Mouse (Mus musculus): ENCODE measurements around the gene Nup54. TPM values are rescaled to one million over a fixed set of nuclear protein-coding genes. Genes with fewer than 3 reads are reported as not detected.

Nup54 gene
- total RNA-seq, 2 experiments from 2014 or later = 75.8 to 106 TPM

GRCm38 (mm10) chr5:92383747-92384146 lies 51.3 kb downstream of the Nup54 start:
- ATAC-seq (replicated peaks; ENCODE audit: low FRiP score, low TSS enrichment, poor library complexity, severe bottlenecking) = no peak

- no peak for ATAC-seq (replicated peaks; ENCODE audit: low FRiP score, low TSS enrichment, poor library complexity, severe bottlenecking)
These were observed 52.7 kb downstream of the Nup54 start for GRCm38 (mm10) chr5:92382349-92382679.

- ATAC-seq (replicated peaks; ENCODE audit: low FRiP score, low TSS enrichment, poor library complexity, severe bottlenecking) = peak; percentile 87
These were observed 53.3 kb downstream of the Nup54 start for GRCm38 (mm10) chr5:92381550-92382348.

GRCm38 (mm10) chr5:92376795-92377405 lies 58.1 kb downstream of the Nup54 start:
- no peak for ATAC-seq (replicated peaks; ENCODE audit: low FRiP score, low TSS enrichment, poor library complexity, severe bottlenecking)

GRCm38 (mm10) chr5:92375368-92375767 lies 59.7 kb downstream of the Nup54 start:
- ATAC-seq (replicated peaks; ENCODE audit: low FRiP score, low TSS enrichment, poor library complexity, severe bottlenecking) = peak; percentile 57

GRCm38 (mm10) chr5:92374721-92375142 lies 60.3 kb downstream of the Nup54 start:
- peak; percentile 76 for ATAC-seq (replicated peaks; ENCODE audit: low FRiP score, low TSS enrichment, poor library complexity, severe bottlenecking)

GRCm38 (mm10) chr5:92372605-92373004 lies 62.4 kb downstream of the Nup54 start:
- ATAC-seq (replicated peaks; ENCODE audit: low FRiP score, low TSS enrichment, poor library complexity, severe bottlenecking) = no peak

GRCm38 (mm10) chr5:92371361-92371976 lies 63.5 kb downstream of the Nup54 start:
- no peak for ATAC-seq (replicated peaks; ENCODE audit: low FRiP score, low TSS enrichment, poor library complexity, severe bottlenecking)

GRCm38 (mm10) chr5:92370891-92371290 lies 64.1 kb downstream of the Nup54 start:
- no peak for ATAC-seq (replicated peaks; ENCODE audit: low FRiP score, low TSS enrichment, poor library complexity, severe bottlenecking)

GRCm38 (mm10) chr5:92370392-92370791 lies 64.6 kb downstream of the Nup54 start:
- no peak for ATAC-seq (replicated peaks; ENCODE audit: low FRiP score, low TSS enrichment, poor library complexity, severe bottlenecking)

GRCm38 (mm10) chr5:92369151-92369994 lies 65.6 kb downstream of the Nup54 start:
- no peak for ATAC-seq (replicated peaks; ENCODE audit: low FRiP score, low TSS enrichment, poor library complexity, severe bottlenecking)

GRCm38 (mm10) chr5:92368392-92368791 lies 66.6 kb downstream of the Nup54 start:
- ATAC-seq (replicated peaks; ENCODE audit: low FRiP score, low TSS enrichment, poor library complexity, severe bottlenecking) = no peak

GRCm38 (mm10) chr5:92366565-92366964 lies 68.5 kb downstream of the Nup54 start:
- ATAC-seq (replicated peaks; ENCODE audit: low FRiP score, low TSS enrichment, poor library complexity, severe bottlenecking) = no peak

Other genes starting within 250 kb of the Nup54 start
- gene U90926, start 219.8 kb downstream of the Nup54 start, total RNA-seq (2014; fragmentation: Nextera tagmentation) = not detected in 2 replicates
- gene U90926, start 219.8 kb downstream of the Nup54 start, total RNA-seq (2017) = not detected in 2 replicates
- gene Ppef2, start 178.9 kb downstream of the Nup54 start, total RNA-seq (2014; fragmentation: Nextera tagmentation) = not detected in 2 replicates
- not detected in 2 replicates for gene Ppef2, start 178.9 kb downstream of the Nup54 start, total RNA-seq (2017)
- 1.1 and 2.9 TPM in 2 replicates for gene Naaa, start 157.0 kb downstream of the Nup54 start, total RNA-seq (2014; fragmentation: Nextera tagmentation)
- 2.1 and 5.6 TPM in 2 replicates for gene Naaa, start 157.0 kb downstream of the Nup54 start, total RNA-seq (2017)
- 51.6 and 66.7 TPM in 2 replicates for gene Sdad1, start 124.7 kb downstream of the Nup54 start, total RNA-seq (2014; fragmentation: Nextera tagmentation)
- 91.7 and 93.5 TPM in 2 replicates for gene Sdad1, start 124.7 kb downstream of the Nup54 start, total RNA-seq (2017)
- not detected in 2 replicates for gene Cxcl9, start 107.1 kb downstream of the Nup54 start, total RNA-seq (2014; fragmentation: Nextera tagmentation)
- gene Cxcl9, start 107.1 kb downstream of the Nup54 start, total RNA-seq (2017) = not detected in 2 replicates
- gene Art3, start 103.4 kb downstream of the Nup54 start, total RNA-seq (2014; fragmentation: Nextera tagmentation) = not detected in 2 replicates
- gene Art3, start 103.4 kb downstream of the Nup54 start, total RNA-seq (2017) = not detected in 2 replicates
- gene Cxcl10, start 86.3 kb downstream of the Nup54 start, total RNA-seq (2014; fragmentation: Nextera tagmentation) = not detected in 2 replicates
- gene Cxcl10, start 86.3 kb downstream of the Nup54 start, total RNA-seq (2017) = 2.2 and 5.6 TPM in 2 replicates
- 19.0 and 23.6 TPM in 2 replicates for gene Scarb2, start 71.6 kb upstream of the Nup54 start, total RNA-seq (2014; fragmentation: Nextera tagmentation)
- gene Scarb2, start 71.6 kb upstream of the Nup54 start, total RNA-seq (2017) = 52.6 and 58.0 TPM in 2 replicates
- not detected in 2 replicates for gene Fam47e, start 119.8 kb upstream of the Nup54 start, total RNA-seq (2014; fragmentation: Nextera tagmentation)
- not detected in 2 replicates for gene Fam47e, start 119.8 kb upstream of the Nup54 start, total RNA-seq (2017)
- 0.42 TPM in 1 of 2 replicates, not detected in the other for gene Stbd1, start 167.8 kb upstream of the Nup54 start, total RNA-seq (2014; fragmentation: Nextera tagmentation)
- 0.72 TPM in 1 of 2 replicates, not detected in the other for gene Stbd1, start 167.8 kb upstream of the Nup54 start, total RNA-seq (2017)
- gene Ccdc158, start 240.1 kb upstream of the Nup54 start, total RNA-seq (2014; fragmentation: Nextera tagmentation) = 4.2 and 4.7 TPM in 2 replicates
- 6.4 and 8.7 TPM in 2 replicates for gene Ccdc158, start 240.1 kb upstream of the Nup54 start, total RNA-seq (2017)
- 0.50 TPM in 1 of 2 replicates, not detected in the other for gene Shroom3, start 248.2 kb upstream of the Nup54 start, total RNA-seq (2014; fragmentation: Nextera tagmentation)
- gene Shroom3, start 248.2 kb upstream of the Nup54 start, total RNA-seq (2017) = 1.9 TPM in 1 of 2 replicates, not detected in the other

All from megakaryocyte-erythroid progenitor cell, adult 5-6 weeks (primary cell).